Mouse (Mus musculus) kidney, postnatal 14 days (tissue): Measurements from ENCODE around the gene Arid3c.
"Not testable (repeated sequence)": the region's sequence is repeated elsewhere in the genome, so short reads cannot be mapped to it uniquely, and the experiment has no call there.

Experiments used
- DNase-seq: peaks from one replicate; pipeline ENCODE4 v3.0.0; 2022; ENCODE audit warnings: mixed read lengths

Gene Arid3c

GRCm38 (mm10) chr4:41704651-41705050 lies 26.3 kb downstream of the Arid3c start:
- DNase-seq: no peak

GRCm38 (mm10) chr4:41702226-41702625 lies 28.7 kb downstream of the Arid3c start:
- DNase-seq: not testable (repeated sequence)

GRCm38 (mm10) chr4:41700224-41700623 lies 30.7 kb downstream of the Arid3c start:
- DNase-seq: not testable (repeated sequence)

- not testable (repeated sequence) for DNase-seq
Measured at GRCm38 (mm10) chr4:41699783-41700182, 31.2 kb downstream of the Arid3c start, which contains the start of gene Il11ra1. Il11ra1 (plus strand) TSS chr4:41699989.

- DNase-seq: peak; percentile 53
Measured at GRCm38 (mm10) chr4:41698421-41699016, 32.4 kb downstream of the Arid3c start.

GRCm38 (mm10) chr4:41696930-41697841 lies 33.8 kb downstream of the Arid3c start, which contains the start of gene Cntfr:
Cntfr (minus strand) TSS chr4:41697089.
- DNase-seq: peak; percentile 87

GRCm38 (mm10) chr4:41696452-41696851 lies 34.5 kb downstream of the Arid3c start:
- not testable (repeated sequence) for DNase-seq

GRCm38 (mm10) chr4:41695800-41696199 lies 35.1 kb downstream of the Arid3c start:
- DNase-seq: not testable (repeated sequence)

DNA sequence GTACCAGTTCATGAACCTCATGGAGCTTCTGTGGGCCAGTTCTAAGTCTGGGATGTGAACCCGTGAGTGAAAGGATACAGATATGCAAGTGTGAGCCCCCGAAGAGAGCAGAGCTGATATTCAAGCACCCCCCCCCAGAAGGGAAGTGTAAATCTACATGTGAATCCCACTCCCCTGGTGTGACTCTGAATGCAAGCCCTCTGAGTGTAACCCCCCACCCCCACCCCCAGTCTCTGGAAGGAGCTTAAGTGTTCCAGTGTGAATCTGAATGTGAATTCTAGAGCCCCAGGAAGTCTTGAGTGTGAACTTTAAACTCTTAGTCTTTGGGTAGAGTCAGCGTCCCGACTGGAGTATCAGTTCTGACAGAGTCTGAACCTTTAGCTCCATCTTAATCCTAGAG lies 37.4 kb downstream of the Arid3c start:
- DNase-seq: not testable (repeated sequence)

DNA sequence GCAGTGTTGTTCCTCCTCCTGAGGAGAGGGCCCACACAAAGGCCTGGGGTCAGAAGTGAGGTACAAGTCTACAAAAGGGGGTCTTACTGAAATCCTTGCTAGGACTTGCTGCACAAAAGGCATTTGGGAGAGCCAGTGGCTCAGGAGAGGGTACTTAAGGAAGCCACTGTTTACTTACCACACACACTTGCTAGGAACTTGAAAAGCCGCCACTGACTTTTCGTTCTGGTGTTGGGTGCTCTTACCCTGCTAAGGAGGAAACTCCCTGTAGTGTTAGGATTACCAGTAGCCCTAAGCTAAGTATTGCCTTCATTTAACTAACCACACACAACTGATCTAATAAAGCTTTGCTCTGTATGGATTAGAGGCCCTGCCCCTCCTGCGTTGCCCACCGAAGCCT lies 40.9 kb downstream of the Arid3c start:
- DNase-seq: not testable (repeated sequence)

DNA sequence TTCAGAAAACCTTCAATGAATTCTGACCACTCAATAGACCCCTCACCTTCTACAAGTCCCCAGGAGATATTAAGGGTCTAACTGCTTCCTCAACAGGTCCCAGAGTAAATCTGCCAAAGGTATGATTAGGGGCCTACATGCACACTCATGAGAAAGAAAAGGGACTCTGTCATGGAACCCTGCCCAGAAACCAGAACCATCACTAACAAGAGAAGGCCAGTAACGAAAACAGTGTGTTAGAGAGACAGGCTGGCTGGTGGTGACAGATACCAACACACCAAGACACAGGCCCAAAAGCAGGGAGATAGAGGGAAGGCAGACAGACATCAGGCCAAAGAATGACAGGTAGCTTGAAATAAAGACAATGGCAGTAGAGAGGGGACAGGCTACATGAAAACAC lies 42.4 kb downstream of the Arid3c start:
- not testable (repeated sequence) for DNase-seq

DNA sequence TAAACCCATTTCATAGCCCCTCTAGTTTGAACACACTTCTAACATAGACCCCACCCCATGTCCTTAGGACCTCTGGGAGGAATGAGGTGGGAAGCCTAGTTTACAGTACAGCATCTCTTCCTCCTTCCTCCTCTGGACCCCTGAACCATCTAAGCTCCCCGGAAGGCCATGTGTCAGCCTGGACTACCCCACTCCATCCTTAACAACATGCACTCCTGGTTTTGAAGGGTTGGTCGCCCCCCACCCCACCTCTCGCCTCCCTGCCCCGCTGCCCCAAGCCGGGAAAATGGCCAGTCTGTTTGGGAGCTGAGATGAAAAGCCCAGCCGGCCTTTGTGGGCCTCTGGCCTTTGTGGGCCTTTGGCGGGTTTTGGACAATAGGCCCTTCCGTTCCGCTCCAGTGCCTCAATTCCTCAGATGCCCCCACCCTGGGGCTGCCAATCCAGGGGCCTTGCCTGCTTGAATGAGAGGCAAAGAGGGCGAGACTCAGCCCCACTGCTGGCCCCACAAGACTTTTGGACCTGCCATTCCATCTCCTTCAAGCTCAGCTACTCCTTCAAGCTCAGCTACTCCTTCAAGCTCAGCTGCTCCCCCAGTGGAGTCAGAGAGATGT lies 45.0 kb downstream of the Arid3c start:
- DNase-seq: not testable (repeated sequence)

GRCm38 (mm10) chr4:41684931-41685453 lies 46.0 kb downstream of the Arid3c start:
- DNase-seq: not testable (repeated sequence)

DNA sequence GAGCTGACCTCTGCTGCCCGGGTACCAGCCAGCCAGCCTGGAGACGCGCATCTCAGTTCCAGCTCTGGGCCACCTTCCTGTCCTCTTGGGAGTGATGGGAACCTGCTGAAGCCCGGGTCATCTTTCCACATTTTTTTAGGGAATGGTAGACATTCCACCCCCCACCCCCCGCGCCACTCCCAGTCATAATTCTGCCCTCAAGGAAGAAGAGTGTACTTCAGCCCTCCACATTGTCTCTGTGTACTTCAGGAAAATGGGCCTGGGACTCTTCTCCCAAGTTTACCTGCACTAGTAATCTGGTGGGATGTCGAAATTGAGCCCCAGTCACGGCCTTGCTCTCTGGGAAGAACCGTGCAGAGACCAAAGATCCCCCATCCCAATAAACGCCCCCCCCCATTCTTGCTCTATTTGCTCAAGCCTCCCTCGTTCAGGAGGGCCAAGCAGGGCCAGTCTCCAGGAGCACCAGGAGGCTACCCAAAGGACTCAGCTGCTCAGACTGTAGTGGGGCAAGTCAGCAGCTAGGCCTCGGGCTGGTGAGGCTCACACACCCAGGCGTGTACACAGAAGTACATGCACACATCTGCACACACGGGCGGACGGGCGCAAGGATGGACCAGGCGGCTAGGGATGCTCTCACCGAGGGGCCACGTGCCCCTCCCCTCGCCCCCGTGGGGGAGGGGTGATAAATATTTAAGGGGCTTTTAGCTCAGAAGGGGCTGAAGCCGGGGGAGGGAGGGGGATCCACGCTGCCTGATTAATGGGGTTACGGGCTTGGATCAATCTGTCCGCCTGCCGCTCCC lies 46.6 kb downstream of the Arid3c start:
- not testable (repeated sequence) for DNase-seq

- DNase-seq: not testable (repeated sequence)
Measured at GRCm38 (mm10) chr4:41683303-41683702, 47.6 kb downstream of the Arid3c start.

GRCm38 (mm10) chr4:41682789-41683188 lies 48.2 kb downstream of the Arid3c start:
- no peak for DNase-seq

GRCm38 (mm10) chr4:41681947-41682346 lies 49.0 kb downstream of the Arid3c start:
- no peak for DNase-seq

DNA sequence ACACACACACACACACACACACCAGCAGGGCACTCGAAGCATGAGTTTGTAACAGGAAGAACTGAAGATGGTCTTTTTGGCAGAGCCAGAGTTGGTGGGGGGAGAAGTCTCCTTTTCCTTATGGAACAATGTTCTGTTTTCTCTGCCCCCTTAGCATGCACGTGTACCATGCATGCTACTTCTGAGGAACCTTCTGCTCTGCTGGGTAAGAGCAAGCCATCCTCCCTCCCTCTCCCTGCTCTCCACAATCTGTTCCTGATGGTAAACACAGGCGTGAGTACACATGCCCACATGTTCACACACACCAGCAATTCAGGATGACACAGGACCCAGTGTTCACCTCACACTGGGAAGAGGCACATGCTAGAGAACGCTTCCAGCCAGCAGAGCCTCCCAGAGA lies 49.8 kb downstream of the Arid3c start:
- no peak for DNase-seq

- no peak for DNase-seq
Measured at GRCm38 (mm10) chr4:41679291-41679690, 51.7 kb downstream of the Arid3c start.

- no peak for DNase-seq
Measured at GRCm38 (mm10) chr4:41678863-41679262, 52.1 kb downstream of the Arid3c start.

DNA sequence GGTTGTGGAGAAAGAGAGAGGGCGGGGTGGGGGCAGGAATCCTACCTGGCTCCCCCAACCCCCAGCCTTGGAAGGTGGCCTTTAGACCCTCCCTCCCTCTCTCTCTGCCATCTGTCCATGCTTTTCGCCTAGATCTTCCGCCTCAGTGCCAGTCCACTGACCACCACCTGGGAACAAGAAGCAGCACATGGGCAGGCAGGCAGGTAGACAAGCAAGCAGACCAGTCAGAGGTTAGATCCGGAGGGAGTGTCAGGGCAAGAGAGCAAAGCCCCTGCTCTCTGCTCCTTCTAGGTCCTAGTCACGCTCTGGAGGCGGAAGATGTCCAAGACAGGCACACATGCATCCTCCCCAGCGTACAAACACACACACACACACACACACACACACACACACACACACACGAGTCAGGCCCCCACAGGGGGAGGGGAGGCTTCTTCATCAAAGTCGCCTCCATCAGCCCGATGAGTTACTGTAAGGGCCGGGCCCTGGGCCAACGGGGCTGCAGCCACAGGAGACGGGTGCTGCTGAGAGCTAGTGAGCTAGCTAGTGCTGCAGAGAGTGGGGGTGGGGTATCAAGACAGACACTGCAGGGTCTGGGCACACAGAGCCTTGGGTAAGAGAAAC lies 53.8 kb downstream of the Arid3c start:
- peak; percentile 74 for DNase-seq
